Mouse (Mus musculus) bone marrow macrophage, adult 2 months (primary cell): ENCODE measurements around the gene Rnf40.

Experiments used
- CTCF ChIP-seq: IDR thresholded peaks from 2 replicates; pipeline ENCODE4 v1.5.1; 2012; ENCODE audit warnings: low read depth, mild to moderate bottlenecking, low read length, moderate library complexity
- POLR2A ChIP-seq: IDR thresholded peaks from 2 replicates; pipeline ENCODE4 v1.6.1; 2012; ENCODE audit warnings: mild to moderate bottlenecking, low read depth, low read length, borderline replicate concordance

DNA sequence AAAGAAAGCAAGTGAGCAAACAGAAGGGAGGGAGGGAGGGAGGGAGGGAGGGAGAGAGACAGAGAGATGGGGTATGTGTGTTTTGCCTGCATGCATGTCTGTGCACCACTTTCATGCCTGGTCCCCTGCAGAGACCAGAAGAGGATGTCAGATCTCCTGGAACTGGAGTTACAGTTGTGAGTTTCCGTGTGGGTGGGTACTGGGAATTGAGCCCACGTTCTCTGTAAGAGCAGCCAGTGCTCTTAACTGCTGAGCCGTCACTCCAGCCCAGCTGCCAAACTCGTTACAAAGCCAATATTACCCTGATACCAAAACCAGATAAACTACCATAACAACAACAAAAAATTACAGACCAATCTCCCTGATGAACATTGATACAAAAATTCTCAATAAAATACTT, 52.7 kb downstream of the Rnf40 start:
- TF ChIP-seq CTCF (no peak), POLR2A (no peak)
